Mouse (Mus musculus): ENCODE results near the gene Gm49486. TPM values are rescaled to one million over a fixed set of nuclear protein-coding genes. Genes with fewer than 3 reads are reported as not detected.

Gm49486 gene
- polyA plus RNA-seq (2015; fragmentation: Nextera tagmentation; extraction: Ambion mirVana), result 0.61 and 0.73 TPM in 2 replicates

DNA sequence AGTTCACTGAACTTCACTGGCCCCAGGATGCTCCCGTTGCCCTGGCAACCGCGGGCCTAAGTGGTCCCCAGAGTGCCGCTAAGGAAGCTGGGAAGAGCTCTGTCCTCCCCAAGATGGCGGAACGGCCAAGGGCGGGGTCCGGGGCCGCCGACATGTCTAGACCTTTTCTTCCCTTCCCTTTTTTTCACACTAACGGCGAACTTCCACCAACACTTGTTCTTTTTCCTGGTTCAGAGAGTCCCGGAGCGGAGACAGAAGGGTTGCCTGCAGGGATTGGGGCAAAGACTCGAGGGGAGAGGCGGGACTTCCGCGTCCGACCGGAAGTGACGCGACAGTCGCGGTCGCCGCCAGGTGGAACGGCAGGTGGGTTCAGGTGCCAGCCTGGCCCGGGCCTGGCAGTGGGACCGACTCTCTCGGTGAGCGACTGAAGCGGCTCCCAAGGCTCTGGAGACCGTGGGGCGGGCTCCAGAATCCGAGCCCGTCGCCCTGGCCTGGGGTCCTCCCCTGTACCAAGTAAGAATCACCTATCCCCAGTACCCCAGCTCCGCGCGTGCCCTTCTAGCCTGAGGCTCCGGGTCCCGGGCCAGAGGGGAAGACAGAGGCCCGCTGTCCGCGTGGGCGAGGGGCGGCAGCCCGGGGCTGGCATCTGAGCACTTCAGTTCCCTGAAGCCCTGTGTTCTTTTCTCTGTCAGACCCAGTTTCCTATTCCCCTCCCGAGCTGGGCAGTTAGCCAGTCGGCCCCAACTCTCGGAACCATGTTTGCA lies at the start of gene Gm49486, which contains the start of gene Pick1:
TSS of gene Gm49486 (plus strand) at position 334 of the 764 bp plus-strand sequence.
TSS of gene Pick1 (plus strand) at position 116 of the 764 bp plus-strand sequence.
- peak within 1 kb of the TSS; percentile 87 for H3K4me3 ChIP-seq
- peaks cover 13% of the 10 kb centered on the region for H3K4me1 ChIP-seq (replicated peaks)
- no peaks in the 10 kb centered on the region for H3K9me3 ChIP-seq (replicated peaks)
- peak within 1 kb of the TSS; percentile 96 for H3K4me2 ChIP-seq
- H3K36me3 ChIP-seq, result peaks cover 7% of the 10 kb centered on the region; the same call in 1 of the 2 replicates
- H3K27ac ChIP-seq, result peak within 1 kb of the TSS; percentile 96
- ATAC-seq (replicated peaks; ENCODE audit: insufficient number of reproducible peaks, insufficient read depth, low FRiP score, low read depth), result peak; percentile 81
- peak within 1 kb of the TSS; percentile 86 for H3K9ac ChIP-seq
- H3K27me3 ChIP-seq, result no peaks in the 10 kb centered on the region
- 1% methylated on average over 51 of the region's 51 CpGs for WGBS

DNA sequence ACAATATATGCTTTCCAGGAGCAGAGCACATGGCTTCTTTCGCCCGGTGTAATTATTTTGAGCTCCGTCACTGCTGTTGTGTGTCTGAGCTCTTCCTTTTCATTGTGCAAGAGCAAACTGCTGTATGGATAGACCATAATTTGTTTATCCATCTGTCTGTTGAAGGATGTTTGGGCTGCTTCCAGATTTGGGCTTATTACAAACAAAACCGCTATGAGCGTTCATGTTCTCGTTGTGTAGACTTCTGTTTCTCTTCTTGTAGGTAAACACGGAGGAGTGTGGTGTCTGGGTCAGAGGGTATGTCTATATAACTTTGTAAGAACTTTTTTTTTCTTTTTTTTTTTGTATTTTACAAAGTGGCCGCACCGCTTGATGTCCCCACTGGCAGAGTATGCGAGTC lies 44.0 kb upstream of the Gm49486 start:
- ATAC-seq (replicated peaks; ENCODE audit: insufficient number of reproducible peaks, insufficient read depth, low FRiP score, low read depth), result no peak

DNA sequence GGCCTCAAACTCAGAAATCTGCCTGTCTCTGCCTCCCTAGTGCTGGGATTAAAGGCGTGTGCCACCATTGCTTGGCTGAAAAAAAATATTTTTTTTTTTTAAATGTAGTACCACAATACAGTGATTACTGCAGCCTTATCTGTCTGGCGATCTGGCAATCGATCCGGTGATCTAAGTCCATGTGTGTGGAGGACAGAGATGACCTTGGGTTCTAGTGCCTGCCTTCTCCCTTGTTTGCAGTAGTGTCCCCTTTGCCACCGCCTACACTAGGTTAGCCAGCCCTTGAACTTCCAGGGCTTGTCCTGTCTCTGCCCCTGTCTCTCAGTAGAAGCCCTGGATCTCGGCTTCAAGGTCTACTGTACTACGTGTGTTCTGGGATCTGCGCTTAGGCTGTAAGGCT lies 41.4 kb upstream of the Gm49486 start:
- ATAC-seq (replicated peaks; ENCODE audit: insufficient number of reproducible peaks, insufficient read depth, low FRiP score, low read depth), result no peak
- Histone ChIP-seq H3K27ac (no peak overlapping the region), H3K4me1 (replicated peaks) (peaks cover 5% of the 10 kb centered on the region), H3K4me2 (no peak overlapping the region), H3K9me3 (replicated peaks) (no peaks in the 10 kb centered on the region), H3K9ac (no peak overlapping the region), H3K27me3 (no peaks in the 10 kb centered on the region; the same call in 1 of the 2 replicates), H3K4me3 (no peak overlapping the region), H3K36me3 (no peaks in the 10 kb centered on the region)
- WGBS, result 85% methylated on average over 8 of the region's 8 CpGs

More for the DNA sequence above, 44.0 kb upstream of the Gm49486 start:
- no peak overlapping the region for H3K4me3 ChIP-seq
- 83% methylated on average over 10 of the region's 10 CpGs for WGBS
- no peak overlapping the region for H3K27ac ChIP-seq
- H3K9ac ChIP-seq, result no peak overlapping the region
- no peaks in the 10 kb centered on the region; the same call in 1 of the 2 replicates for H3K27me3 ChIP-seq
- H3K36me3 ChIP-seq, result no peaks in the 10 kb centered on the region
- no peak overlapping the region for H3K4me2 ChIP-seq
- no peaks in the 10 kb centered on the region for H3K4me1 ChIP-seq (replicated peaks)
- no peaks in the 10 kb centered on the region for H3K9me3 ChIP-seq (replicated peaks)

DNA sequence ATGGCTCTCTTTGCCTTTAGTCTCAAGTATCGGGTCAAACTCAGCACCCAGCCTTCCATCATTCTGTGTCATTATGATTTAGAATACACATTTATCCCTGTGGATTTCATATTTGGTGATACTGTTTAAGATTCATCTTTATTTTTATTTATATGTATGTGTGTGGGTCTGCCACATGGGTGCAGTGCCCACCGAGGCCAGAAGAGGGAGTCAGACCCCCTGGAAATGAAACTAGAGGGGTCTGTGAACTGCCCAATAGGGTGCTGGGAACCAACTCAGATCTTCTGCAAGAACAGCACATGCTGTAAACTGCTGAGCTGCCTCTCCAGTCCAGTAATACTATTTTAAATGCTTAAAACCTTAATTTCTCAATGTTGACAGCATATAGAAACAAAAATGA lies 37.8 kb upstream of the Gm49486 start:
- Histone ChIP-seq H3K4me3 (no peak overlapping the region), H3K4me1 (replicated peaks) (peaks cover 36% of the 10 kb centered on the region), H3K9ac (no peak overlapping the region), H3K27me3 (no peaks in the 10 kb centered on the region; the same call in 1 of the 2 replicates), H3K4me2 (no peak overlapping the region), H3K36me3 (no peaks in the 10 kb centered on the region), H3K27ac (no peak overlapping the region), H3K9me3 (replicated peaks) (no peaks in the 10 kb centered on the region)
- WGBS, result 91% methylated on average over 2 of the region's 2 CpGs
- ATAC-seq (replicated peaks; ENCODE audit: insufficient number of reproducible peaks, insufficient read depth, low FRiP score, low read depth), result no peak

DNA sequence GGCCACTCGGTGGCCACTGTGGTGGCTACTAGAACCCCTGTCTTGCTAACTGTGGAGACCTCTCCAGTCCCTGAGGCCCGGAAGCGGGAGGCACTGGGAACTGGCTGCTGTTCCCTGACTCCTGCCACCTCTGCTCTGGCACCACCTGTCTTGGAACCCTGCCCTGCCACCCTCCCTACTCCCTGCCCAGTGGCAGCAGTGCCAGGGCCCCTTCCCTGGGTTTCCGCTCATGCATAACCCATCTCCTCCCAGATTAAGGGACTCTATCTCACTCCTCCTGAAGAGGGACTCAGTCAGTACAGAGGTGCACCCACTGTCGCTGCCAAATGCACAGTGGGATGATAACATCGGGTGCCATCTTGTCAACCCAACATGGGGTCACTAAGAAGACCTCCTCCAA lies 36.7 kb upstream of the Gm49486 start:
- no peak for ATAC-seq (replicated peaks; ENCODE audit: insufficient number of reproducible peaks, insufficient read depth, low FRiP score, low read depth)
- Histone ChIP-seq H3K36me3 (no peaks in the 10 kb centered on the region), H3K4me3 (no peak overlapping the region), H3K4me2 (peak overlapping the region; percentile 43), H3K27ac (peak overlapping the region; percentile 83), H3K4me1 (replicated peaks) (peaks cover 36% of the 10 kb centered on the region), H3K27me3 (no peaks in the 10 kb centered on the region; the same call in 1 of the 2 replicates), H3K9ac (no peak overlapping the region), H3K9me3 (replicated peaks) (no peaks in the 10 kb centered on the region)
- WGBS, result 92% methylated on average over 6 of the region's 6 CpGs

DNA sequence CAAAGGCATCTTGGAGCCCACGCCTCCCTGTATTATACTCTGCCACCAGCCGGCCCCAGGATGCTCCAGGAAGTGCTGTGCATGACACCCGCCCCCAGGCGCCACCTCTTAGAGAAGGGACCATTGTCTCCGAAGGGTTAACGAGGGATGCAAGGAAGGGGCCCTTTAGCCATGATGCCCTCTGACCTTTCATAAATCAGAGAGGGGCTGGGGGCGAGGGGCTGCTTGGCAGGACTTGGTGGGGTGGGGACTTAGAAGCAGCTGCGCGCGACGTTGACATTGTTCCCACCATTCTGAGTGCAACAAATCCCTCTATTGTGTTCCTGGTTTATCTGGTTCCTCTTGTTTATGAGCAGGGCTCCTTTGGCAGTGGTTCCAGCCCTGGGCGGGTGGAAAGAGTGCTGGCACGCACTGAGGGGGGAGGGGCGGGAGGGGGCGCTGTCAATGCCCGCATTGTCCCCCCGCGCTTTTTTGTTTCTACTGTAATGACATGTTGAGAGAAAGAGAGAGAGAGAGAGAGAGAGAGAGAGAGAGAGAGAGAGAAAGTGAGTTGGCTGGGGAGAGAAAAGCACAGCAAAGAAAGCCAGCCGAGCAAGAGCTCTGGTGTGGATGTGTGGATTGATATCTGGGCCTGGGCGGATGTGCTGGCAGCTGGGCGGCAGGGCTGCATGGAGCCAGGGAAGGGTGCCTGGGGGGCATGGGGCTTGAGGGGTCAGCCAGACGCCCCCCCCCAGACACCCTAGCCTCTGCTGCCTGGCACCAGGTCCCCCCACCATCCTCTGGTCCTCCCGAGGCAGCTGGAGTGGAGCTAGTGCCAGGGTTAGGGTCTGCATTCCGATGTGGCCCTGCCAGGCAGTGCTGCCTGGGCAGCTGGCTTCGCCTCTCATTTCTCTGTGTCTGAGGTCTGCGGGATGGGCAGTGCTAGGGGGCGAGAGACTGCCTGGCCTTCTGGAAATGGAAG lies 36.0 kb upstream of the Gm49486 start:
- Histone ChIP-seq H3K27me3 (no peaks in the 10 kb centered on the region), H3K36me3 (no peaks in the 10 kb centered on the region), H3K4me3 (no peak overlapping the region), H3K27ac (peak overlapping the region; percentile 83), H3K4me2 (peak overlapping the region; percentile 43), H3K4me1 (replicated peaks) (peaks cover 36% of the 10 kb centered on the region), H3K9me3 (replicated peaks) (no peaks in the 10 kb centered on the region), H3K9ac (peak overlapping the region; percentile 35; the same call in 1 of the 2 replicates)
- ATAC-seq (replicated peaks; ENCODE audit: insufficient number of reproducible peaks, insufficient read depth, low FRiP score, low read depth), result peak; percentile 70
- 37% methylated on average over 26 of the region's 27 CpGs for WGBS

DNA sequence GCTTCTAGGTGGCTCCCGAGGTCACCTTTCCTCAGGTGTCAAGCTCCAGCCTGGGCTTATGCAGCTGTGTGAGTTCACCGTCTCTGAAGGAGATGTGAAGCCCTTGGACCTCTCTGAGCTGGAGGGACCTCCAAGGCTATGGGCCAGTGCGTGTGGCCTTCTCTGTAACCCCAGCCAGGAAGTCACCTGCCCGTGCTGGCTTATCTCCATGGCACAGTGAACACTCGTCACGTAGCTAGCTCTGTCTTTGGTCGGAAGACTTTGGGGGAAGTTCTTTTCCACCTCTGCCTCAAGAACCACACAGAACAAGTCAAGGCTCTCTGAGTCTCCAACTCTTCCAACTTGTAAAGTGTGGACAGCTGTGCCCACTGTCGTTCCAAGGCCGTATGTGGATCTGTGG lies 35.1 kb upstream of the Gm49486 start:
- Histone ChIP-seq H3K4me2 (no peak overlapping the region), H3K27me3 (no peaks in the 10 kb centered on the region), H3K27ac (peak overlapping the region; percentile 83), H3K36me3 (no peaks in the 10 kb centered on the region), H3K9ac (no peak overlapping the region), H3K4me3 (no peak overlapping the region), H3K4me1 (replicated peaks) (peaks cover 36% of the 10 kb centered on the region), H3K9me3 (replicated peaks) (no peaks in the 10 kb centered on the region)
- ATAC-seq (replicated peaks; ENCODE audit: insufficient number of reproducible peaks, insufficient read depth, low FRiP score, low read depth), result no peak
- WGBS, result 60% methylated on average over 9 of the region's 9 CpGs

DNA sequence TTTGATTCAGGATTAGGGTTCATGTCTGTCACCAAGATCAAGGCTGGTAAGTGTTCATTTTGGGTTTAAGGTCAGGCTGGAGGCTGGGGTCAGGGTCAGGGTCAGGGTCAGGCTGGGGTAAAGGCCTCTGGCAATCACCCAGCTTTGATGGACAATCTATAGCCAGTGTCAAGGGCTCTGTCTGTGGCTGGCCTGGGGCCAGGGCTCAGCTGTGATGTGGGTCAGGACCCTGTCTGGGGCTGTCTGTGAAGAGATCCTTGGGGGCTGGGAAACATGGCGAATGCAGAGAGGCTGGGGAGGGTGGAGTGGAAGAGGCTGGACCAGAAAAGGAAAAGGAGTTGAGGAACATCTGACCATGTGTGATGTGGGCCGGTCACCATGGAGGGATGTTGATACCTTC lies 34.2 kb upstream of the Gm49486 start:
- no peak overlapping the region for H3K4me3 ChIP-seq
- 78% methylated on average over 2 of the region's 2 CpGs for WGBS
- no peaks in the 10 kb centered on the region for H3K27me3 ChIP-seq
- no peak overlapping the region for H3K4me2 ChIP-seq
- ATAC-seq (replicated peaks; ENCODE audit: insufficient number of reproducible peaks, insufficient read depth, low FRiP score, low read depth), result no peak
- H3K27ac ChIP-seq, result peak overlapping the region; percentile 45; the same call in 1 of the 2 replicates
- H3K36me3 ChIP-seq, result no peaks in the 10 kb centered on the region
- H3K9ac ChIP-seq, result no peak overlapping the region
- peaks cover 36% of the 10 kb centered on the region for H3K4me1 ChIP-seq (replicated peaks)
- no peaks in the 10 kb centered on the region for H3K9me3 ChIP-seq (replicated peaks)

DNA sequence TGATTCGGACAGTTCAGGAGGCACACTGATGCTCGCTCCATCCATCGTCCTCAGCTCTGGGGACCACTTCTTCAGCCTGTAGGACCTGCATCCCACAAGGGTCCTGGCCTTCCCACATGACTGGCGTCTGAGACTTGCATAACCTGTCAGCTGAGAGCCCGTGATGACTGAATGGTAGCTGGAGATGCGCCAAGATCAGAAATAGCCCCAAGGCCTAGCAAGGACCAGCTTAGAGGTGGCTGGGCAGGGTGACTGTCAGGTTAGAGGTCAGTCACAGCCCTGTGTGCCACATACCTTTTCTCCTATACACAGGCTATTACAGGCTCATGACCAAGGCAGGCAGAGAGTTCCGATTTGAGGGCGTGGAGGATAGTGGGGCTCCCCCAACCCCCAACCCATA lies 33.7 kb upstream of the Gm49486 start:
- H3K4me1 ChIP-seq (replicated peaks), result peaks cover 36% of the 10 kb centered on the region
- H3K4me3 ChIP-seq, result no peak overlapping the region
- H3K27me3 ChIP-seq, result no peaks in the 10 kb centered on the region
- peak overlapping the region; percentile 45 for H3K27ac ChIP-seq
- no peaks in the 10 kb centered on the region for H3K36me3 ChIP-seq
- no peak overlapping the region for H3K9ac ChIP-seq
- ATAC-seq (replicated peaks; ENCODE audit: insufficient number of reproducible peaks, insufficient read depth, low FRiP score, low read depth), result peak; percentile 58
- no peaks in the 10 kb centered on the region for H3K9me3 ChIP-seq (replicated peaks)
- 52% methylated on average over 8 of the region's 8 CpGs for WGBS
- no peak overlapping the region for H3K4me2 ChIP-seq

DNA sequence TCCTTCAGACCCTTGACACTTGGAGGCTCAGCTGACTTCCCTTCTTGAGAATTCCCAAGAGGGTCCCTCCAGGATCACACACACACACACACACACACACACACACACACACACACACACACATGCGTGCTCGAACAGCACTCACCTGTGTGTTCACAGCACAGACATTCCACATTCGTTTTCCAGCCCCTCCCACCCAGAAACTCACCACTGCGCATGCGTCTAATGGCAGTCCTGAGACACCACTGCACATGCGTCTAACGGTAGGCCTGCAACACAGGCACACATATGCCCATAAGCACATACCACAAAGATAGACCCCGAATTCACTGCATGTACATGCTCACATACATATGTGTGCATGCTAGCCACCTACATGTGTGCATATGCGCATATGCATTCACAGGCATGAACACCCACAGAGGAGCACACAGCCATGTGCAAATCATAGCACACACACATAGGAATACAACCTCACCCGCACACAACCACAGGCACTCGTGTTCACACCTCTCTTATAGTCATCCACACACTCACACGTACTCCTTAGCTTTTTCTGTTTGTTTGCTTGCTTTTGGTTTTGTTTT lies 29.7 kb upstream of the Gm49486 start:
- 89% methylated on average over 12 of the region's 12 CpGs for WGBS
- ATAC-seq (replicated peaks; ENCODE audit: insufficient number of reproducible peaks, insufficient read depth, low FRiP score, low read depth), result no peak
- no peak overlapping the region for H3K4me3 ChIP-seq

More for the DNA sequence above, 29.7 kb upstream of the Gm49486 start:
- Histone ChIP-seq H3K9ac (no peak overlapping the region), H3K4me1 (replicated peaks) (peaks cover 32% of the 10 kb centered on the region), H3K4me2 (no peak overlapping the region), H3K27me3 (peaks cover 6% of the 10 kb centered on the region; the same call in 1 of the 2 replicates), H3K27ac (no peak overlapping the region), H3K9me3 (replicated peaks) (no peaks in the 10 kb centered on the region), H3K36me3 (no peaks in the 10 kb centered on the region)
